Mouse (Mus musculus) left cerebral cortex, postnatal 36 days (tissue): ENCODE measurements at regions not wholly inside any gene's neighbourhood (a gene's known extent, or its start where the extent isn't known, plus 50 kb on each side); places are given as distances from the start of the nearest gene placed in this dataset.
A peak's percentile ranks its signal among the peaks of the same experiment; 100 is the strongest.

Experiments
- DNase-seq, 2 experiments: peaks; one replicate each; pipeline ENCODE4 v3.0.0; 2021 to 2022; ENCODE audit warnings: low spot score in 2 of 2, mixed read lengths in 1 of 2
- intact Hi-C: fragments of 180-260 bp; cut with DNase I; formaldehyde crosslinking; loops from one replicate; pipeline ENCODE4 v1.15.1; 2025

GRCm38 (mm10) chr17:53250570-53251265 lies 212.4 kb downstream of the Efhb start:
- intact Hi-C loops: no loop called here

DNA sequence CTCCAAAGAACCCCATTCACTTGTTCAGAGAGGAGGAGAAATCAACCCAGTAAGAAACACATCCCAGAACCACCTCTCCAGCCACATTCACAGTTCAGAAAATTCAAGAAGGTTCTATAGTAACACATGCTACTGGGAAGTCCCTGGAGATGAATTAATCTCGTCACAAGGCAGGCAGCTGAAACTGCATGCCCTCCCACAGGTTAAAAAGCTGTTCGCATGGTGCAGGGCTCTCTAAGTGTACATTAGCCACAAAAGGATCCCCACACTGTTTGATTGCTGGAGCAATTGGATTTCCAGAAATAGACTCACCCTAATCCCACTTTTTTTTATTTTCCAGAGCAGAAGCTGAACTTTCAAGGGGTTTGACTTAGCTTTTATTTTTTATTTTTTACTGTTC lies 214.6 kb downstream of the Efhb start:
- intact Hi-C loops: no loop called here

More at GRCm38 (mm10) chr17:53250570-53251265, 212.4 kb downstream of the Efhb start:
- DNase-seq: peak; percentile 5 to 7

DNA sequence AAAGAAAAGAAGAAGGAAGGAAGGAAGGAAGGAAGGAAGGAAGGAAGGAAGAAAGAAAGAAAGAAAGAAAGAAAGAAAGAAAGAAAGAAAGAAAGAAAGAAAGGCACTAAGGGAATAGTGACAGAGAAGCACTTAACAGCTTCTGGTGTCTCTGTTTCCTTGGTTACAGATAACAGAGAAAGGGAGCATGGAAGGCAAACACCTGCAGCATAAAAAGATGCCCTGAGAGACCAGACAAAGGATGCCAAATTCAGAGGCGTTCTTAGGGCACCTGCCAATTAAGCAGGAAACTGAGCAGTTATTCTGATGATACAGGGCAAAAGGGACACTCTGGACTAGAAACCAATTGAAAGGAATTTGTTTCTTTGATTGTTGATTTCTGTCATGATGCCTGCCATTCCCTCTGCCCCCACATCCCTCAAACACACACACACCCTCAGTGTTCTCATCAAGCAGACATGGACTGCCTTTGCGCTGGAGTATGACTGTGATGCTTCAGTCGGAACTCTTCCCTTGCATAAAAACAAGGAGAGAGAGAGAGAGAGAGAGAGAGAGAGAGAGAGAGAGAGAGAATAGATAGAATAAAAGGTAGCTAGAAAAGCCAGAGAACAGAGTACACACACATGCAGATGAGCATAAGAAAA lies 215.4 kb downstream of the Efhb start:
- intact Hi-C loops: no loop called here

More for the DNA sequence above, 214.6 kb downstream of the Efhb start:
- no peak for DNase-seq

DNA sequence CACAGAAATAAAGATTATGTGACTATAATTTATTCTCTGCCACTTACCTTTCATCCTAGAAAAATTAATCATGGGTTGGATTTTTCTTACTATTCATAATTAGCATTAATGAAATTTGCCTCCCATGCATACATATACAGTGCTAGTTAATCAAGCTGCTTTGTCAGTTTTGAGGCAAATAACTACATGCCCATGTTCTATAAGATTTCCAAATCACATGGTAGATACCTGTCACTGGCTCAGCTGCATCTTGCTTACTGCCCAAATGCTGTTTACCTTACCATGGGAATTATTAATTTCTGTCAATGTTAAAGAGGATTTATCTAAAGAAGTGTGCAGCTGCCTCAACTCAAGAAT lies 252.7 kb downstream of the Efhb start:
- DNase-seq: no peak
- intact Hi-C loops: no loop called here

More for the DNA sequence above, 215.4 kb downstream of the Efhb start:
- no peak for DNase-seq

- no peak for DNase-seq
- intact Hi-C loops: no loop called here
Measured at GRCm38 (mm10) chr17:53209720-53210415, 253.3 kb downstream of the Efhb start.
